Mouse (Mus musculus) urinary bladder, adult 2 months (tissue): ENCODE data around the gene Rfxap. TPM values are rescaled to one million over a fixed set of nuclear protein-coding genes. Genes with fewer than 3 reads are reported as not detected.

Experiments used
- DNase-seq: peaks from one replicate; pipeline ENCODE4 v3.0.0; 2022; ENCODE audit warnings: low spot score
- polyA plus RNA-seq: library from polyadenylated mRNA; depleted of rRNA; stranded (reverse); fragments of >200 nt; gene quantifications from 2 replicates; pipeline ENCODE4 v1.2.3, GENCODE M21; 2012; rRNA removed

Rfxap gene
- 28.6 and 31.6 TPM in 2 replicates for polyA plus RNA-seq

GRCm38 (mm10) chr3:54807666-54808217 lies at the start of gene Rfxap:
Gene Rfxap, minus strand, starts transcription at chr3:54807791.
- DNase-seq, result peak; percentile 92

DNA sequence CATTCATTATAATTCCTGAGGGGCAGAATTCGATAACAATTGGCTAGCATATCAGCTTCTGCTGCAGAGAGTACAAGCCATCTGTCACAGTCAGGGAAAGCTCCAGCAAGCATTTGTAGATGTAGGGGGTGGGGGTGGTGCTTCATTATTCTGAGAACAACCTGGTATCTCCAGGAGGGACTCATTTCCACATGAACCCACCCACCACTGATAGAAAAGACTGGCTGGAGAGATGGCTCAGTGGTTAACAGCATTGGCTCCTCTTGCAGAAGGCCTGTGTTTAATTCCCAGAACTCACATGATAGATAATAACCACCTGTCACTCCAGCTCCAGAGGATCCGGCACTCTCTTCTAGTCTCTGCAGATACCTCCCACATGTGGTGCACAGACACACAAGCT lies 27.8 kb upstream of the Rfxap start:
- no peak for DNase-seq

GRCm38 (mm10) chr3:54832491-54832890 lies 24.9 kb upstream of the Rfxap start:
- DNase-seq, result no peak

DNA sequence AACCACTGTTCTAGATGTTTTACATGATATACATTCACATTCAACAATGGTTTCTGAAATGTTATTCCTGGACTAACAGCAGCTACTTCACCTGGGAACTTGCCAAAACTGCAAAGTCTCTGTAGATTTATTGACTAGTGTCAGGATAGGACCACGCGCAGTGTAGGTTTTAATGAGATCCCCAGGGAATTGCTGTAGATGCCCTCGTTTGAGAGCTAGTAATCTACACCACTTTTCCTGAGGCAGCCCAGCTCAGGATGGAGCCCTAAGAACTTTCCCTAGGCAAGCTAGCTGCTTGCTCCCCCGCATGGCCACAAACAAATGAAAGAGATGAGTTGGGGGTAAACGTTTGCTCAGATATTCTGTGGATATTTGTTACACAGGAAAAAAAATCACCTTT lies 14.9 kb upstream of the Rfxap start:
- DNase-seq, result no peak

- no peak for DNase-seq
Observed at GRCm38 (mm10) chr3:54815292-54815691, 7.7 kb upstream of the Rfxap start.

GRCm38 (mm10) chr3:54814622-54815021 lies 7.0 kb upstream of the Rfxap start:
- DNase-seq, result no peak

DNA sequence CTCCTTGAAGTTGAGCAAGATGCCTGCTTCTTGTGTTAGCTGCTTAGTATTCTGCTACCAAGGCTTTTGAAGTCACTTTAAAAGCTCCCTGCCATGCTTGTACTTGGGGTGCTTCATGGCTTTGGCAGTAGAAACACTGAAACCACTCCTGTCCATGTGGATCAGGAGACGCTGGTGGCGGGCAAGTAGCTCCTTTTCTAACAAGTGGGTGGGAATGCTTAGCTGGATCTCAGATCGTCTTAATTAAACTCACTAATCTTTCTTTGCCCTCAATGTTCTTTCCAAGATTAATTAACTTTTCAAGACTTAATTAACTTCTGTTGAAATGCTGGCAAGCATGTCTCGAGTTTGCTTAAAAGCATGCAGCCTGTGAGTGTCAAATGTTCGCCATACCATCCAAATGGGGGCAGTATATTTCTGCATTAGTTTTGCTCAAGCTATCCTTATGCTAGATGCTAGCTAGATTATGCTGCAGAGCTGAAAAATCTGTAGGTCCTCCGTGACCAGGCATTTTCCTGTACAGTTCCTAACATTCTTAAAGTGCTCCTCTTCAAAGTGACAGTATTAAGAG lies 5.9 kb upstream of the Rfxap start:
- DNase-seq, result no peak

GRCm38 (mm10) chr3:54811616-54812015 lies 4.0 kb upstream of the Rfxap start:
- DNase-seq, result no peak

DNA sequence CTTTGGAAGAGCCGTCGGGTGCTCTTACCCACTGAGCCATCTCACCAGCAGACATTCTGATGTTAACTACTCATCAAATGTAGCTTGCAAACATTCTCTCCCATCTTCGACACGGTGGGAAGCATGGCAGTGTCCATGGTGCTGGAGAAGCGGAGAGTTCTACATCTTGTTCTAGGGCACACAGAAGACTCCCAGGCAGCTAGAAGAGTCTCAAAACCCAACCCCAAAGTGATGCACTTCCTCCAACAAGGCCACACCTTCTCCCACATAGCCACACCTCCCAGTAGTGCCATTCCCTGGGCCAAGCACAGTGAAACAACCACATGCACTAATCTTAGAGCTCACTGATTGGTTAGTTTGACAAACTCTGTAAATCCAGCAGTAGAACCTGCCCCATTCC lies 1.5 kb upstream of the Rfxap start:
- no peak for DNase-seq

GRCm38 (mm10) chr3:54807061-54807661 lies 430 bp downstream of the Rfxap start:
- DNase-seq, result no peak

DNA sequence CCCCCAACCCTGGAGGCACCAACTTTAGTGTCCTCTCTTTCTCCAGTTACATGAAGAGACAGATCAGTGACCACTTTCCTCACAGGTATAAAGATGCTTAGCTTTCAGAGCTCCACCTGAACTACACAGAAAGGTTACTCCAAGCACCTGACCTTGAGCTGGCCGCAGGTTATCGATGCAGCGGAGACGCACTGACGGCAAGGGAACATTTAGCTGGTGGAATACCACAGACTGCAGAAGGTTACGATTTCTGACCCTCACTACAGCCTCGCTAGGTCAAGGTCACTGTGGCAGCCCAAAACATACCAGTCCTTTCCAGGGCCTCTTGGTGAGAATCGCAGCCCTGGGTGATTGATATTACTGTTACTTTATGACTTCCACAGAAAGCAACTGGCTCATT lies 3.9 kb downstream of the Rfxap start:
- no peak for DNase-seq

DNA sequence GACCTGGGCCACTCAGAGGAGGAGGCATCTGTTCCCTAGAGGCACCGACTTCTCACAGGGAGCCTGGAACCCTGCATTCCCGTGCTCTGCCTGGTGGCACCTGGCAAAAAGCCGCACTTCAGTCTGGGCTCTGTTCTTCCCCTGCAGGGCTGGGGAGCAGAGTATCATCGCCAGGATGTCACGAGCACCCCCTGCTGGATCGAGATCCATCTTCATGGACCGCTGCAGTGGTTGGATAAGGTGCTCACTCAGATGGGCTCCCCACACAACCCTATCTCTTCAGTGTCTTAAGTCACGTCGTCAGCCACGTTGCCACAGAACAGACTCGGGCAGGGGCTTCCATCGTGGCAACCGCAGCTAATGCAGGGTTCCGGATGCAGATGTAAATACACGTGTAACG lies 10.4 kb downstream of the Rfxap start:
- DNase-seq, result no peak

- DNase-seq, result no peak
Observed at GRCm38 (mm10) chr3:54795806-54796205, 11.8 kb downstream of the Rfxap start.

DNA sequence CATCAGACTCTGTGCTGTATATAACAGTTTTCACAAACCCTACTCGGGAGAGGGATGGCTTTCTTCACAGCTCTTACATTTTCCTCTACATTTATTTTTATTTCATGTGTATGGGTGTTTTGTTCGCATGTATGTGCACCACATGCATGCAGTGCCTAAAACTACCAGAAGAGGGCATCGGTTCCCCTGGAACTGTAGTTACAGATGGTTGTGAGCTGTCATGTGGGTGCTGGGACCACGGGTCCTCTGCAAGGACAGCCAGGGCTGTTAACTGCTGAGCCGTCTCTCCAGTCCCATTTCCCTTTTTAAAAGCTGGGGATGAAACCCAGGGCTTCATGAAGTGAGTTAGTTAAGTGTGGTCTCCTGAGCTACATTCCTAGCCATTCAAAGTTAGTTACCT lies 12.2 kb downstream of the Rfxap start:
- no peak for DNase-seq

- no peak for DNase-seq
Observed at GRCm38 (mm10) chr3:54793762-54794161, 13.8 kb downstream of the Rfxap start.

DNA sequence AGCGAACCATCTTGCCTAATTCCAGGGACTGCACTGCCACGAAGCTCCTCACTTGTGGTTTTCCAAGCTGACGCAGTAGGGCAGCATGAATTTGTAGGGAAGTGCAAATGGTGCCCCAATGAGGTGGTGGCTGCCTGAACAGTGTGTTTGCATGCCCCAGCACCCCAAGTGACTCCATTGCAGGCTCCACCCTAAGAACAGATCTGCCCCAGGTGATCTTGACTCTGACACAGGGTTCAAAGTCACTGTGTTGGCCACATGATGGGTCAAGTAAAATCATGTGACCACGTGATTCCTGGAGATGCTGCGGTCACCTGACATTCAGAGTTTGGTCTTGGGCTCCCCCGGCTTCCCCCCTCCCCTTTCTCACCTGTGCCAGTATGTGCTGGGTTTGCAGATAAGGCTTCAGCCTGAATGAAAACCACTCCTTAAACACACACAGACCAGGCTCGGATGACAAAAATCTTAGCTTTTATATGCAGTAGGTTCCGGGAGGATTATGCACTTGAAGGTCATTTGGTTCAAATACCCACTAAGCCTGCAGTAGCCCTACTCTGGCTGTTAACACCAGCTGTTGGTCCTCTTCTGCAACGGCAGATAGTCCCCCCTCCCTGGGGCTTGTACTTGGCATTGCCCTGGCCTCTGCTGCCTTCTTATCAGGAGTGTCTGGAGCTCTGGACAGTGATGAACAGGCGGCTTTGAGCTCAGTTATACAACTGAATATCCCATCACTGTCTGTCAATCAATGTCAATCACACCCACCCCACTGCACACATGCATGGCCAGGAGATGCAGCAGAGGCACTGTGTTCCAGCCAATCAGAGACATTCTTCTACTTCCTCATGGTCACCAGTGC lies 15.5 kb downstream of the Rfxap start:
- DNase-seq, result no peak

- no peak for DNase-seq
Observed at GRCm38 (mm10) chr3:54790601-54791000, 17.0 kb downstream of the Rfxap start.

DNA sequence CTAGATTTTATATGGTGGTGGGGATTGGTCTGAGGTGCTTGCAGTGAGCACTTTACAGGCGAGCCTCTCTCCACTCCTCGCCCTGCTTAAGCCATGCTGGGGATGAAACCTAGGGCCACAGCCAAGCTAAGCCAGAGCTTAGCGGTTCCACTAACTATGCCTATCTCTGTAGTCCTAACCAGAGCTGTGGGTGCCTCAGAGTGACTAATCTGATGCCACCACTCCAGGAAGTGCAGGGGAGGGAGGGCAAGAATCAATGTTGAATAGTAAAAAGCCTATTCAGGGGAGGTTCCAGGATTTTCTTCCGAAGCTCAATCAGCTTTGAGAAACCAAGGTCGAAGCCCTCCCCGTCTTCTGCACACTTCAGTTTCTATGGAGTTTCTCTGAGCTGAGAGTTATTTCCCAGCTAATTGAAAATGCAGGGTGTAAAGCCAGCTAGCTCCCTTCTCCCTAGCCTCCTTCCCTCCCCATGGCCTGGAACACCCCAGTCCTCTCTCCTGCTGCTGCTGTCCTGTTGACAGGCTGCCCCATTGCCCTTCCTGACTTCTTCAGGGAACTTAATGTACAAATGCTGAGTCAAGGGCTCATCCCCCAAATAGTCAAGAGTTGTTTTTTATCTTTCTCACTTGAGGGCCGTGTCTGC lies 31.5 kb downstream of the Rfxap start:
- DNase-seq, result no peak

- no peak for DNase-seq
Observed at GRCm38 (mm10) chr3:54773613-54774012, 34.0 kb downstream of the Rfxap start.

DNA sequence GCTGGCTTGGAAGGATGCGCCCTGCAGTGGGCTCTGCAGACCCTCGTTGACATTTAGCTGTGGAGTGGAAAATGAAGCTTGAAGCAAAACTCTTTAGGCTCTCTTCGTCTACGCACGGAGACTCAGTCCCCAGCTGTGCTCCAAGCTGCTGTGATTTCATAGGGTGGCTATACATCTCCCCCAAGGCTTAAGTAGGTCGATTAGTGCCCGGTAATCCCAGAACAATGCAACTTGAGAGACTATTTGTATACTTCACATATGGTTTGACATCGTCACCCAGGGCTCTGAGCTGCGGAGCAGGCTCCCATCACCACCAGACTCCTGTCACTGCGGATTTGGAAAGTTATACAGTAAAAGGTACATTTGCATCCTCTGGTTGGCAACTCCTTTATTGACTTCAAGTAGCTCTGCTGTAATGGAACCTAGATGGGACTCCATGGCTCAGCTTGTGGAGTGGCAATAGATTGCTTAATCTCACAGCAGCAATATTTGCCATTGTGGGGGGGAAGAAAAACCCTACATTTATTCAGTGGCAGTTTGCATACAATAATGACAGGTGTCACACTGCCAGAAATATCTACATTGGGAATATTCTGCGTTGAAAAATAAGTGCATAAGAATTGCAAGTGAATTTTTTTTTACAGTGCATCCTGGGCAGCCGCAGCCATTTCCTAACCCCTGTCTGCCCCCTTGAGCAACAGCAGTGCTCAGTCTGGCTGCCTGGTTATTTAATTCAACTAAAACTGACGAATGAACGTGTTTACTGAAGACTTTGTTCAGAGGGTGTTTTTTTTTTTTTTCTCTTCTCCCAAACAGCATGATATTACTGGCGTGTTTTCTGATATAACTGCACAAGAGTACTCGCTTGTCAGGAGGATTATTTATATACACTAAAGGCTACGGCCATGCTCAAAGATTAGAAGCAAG lies 38.0 kb downstream of the Rfxap start:
- DNase-seq, result no peak

DNA sequence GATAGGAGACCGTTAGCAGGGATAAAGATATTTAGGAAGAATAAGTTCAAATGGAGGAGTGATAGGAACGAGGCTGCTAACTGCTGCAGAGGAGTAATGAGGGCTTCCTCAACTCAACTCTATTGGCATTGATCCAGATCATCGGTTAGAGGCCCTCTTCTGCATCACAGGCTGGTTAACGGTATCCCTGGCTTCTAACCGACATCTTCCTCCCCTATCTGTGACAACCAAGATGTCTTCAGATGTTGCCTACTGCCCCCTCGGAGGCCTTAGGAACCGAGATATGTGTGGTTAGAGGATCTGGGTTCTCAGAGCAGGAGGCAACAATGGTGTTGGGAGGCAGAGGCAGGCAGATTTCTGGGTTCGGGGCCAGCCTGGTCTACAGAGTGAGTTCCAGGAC lies 39.0 kb downstream of the Rfxap start:
- no peak for DNase-seq
